Mouse (Mus musculus): ENCODE results near the gene Ctc1. TPM values are rescaled to one million over a fixed set of nuclear protein-coding genes. Genes with fewer than 3 reads are reported as not detected.
"Not testable (repeated sequence)": the region's sequence is repeated elsewhere in the genome, so short reads cannot be mapped to it uniquely, and the experiment has no call there.

Gene Ctc1
- polyA plus RNA-seq, 1 experiment, result 29.1 TPM

- Histone ChIP-seq H3K4me2 (ENCODE audit: low read depth) (no peak overlapping the region), H3ac (ENCODE audit: control insufficient read depth, insufficient read length) (no peak overlapping the region), H3K4me3 (no peak overlapping the region), H3K79me2 (ENCODE audit: control insufficient read depth, insufficient read depth) (no peaks in the 10 kb centered on the region), H3K36me3 (ENCODE audit: control insufficient read depth, insufficient read depth) (peaks cover 6% of the 10 kb centered on the region), H3K27me3 (ENCODE audit: control insufficient read depth, insufficient read depth, insufficient read length) (no peaks in the 10 kb centered on the region)
- TF ChIP-seq REST (IDR thresholded peaks at IDR 0.05; ENCODE audit: insufficient read depth, insufficient read length) (no peak), CEBPB (IDR thresholded peaks at IDR 0.05; ENCODE audit: insufficient read depth, poor library complexity, severe bottlenecking) (no peak), E2F4 (IDR thresholded peaks at IDR 0.05; ENCODE audit: insufficient read depth) (no peak), SRF (IDR thresholded peaks at IDR 0.05; ENCODE audit: control insufficient read depth, insufficient read length, low read depth) (no peak), USF1 (IDR thresholded peaks at IDR 0.05; ENCODE audit: low read depth) (no peak), MYOG (IDR thresholded peaks at IDR 0.05; ENCODE audit: control insufficient read depth in 1 of 3, insufficient read depth in 1 of 3, insufficient read length in 2 of 3, low read depth in 2 of 3) (no peak)
These were observed 27.4 kb upstream of the Ctc1 start for GRCm38 (mm10) chr11:68988341-68988740.

- H3K79me2 ChIP-seq (ENCODE audit: control insufficient read depth, insufficient read depth), result no peaks in the 10 kb centered on the region
- H3K36me3 ChIP-seq (ENCODE audit: control insufficient read depth, insufficient read depth), result peaks cover 32% of the 10 kb centered on the region
- H3ac ChIP-seq (ENCODE audit: control insufficient read depth, insufficient read length), result no peak overlapping the region
- H3K4me2 ChIP-seq (ENCODE audit: low read depth), result no peak overlapping the region
- no peaks in the 10 kb centered on the region for H3K27me3 ChIP-seq (ENCODE audit: control insufficient read depth, insufficient read depth, insufficient read length)
- TF ChIP-seq REST (IDR thresholded peaks at IDR 0.05; ENCODE audit: insufficient read depth, insufficient read length) (no peak), TCF3 (IDR thresholded peaks at IDR 0.05; ENCODE audit: insufficient read length, low read depth) (no peak), USF1 (IDR thresholded peaks at IDR 0.05; ENCODE audit: low read depth) (no peak), MYOG (IDR thresholded peaks at IDR 0.05; ENCODE audit: control insufficient read depth in 1 of 3, insufficient read depth in 1 of 3, insufficient read length in 2 of 3, low read depth in 2 of 3) (no peak), SRF (IDR thresholded peaks at IDR 0.05; ENCODE audit: control insufficient read depth, insufficient read length, low read depth) (no peak), E2F4 (IDR thresholded peaks at IDR 0.05; ENCODE audit: insufficient read depth) (no peak), MAX (IDR thresholded peaks at IDR 0.05; ENCODE audit: low read depth) (no peak), MYOD1 (IDR thresholded peaks at IDR 0.05; ENCODE audit: control insufficient read depth in 1 of 3, insufficient read length in 2 of 3, low read depth in 2 of 3) (no peak), POLR2A (IDR thresholded peaks at IDR 0.05; ENCODE audit: insufficient read length, low read depth) (no peak), TCF12 (IDR thresholded peaks at IDR 0.05; ENCODE audit: insufficient read depth, poor library complexity, severe bottlenecking) (no peak), POLR2AphosphoS2 (IDR thresholded peaks at IDR 0.05; ENCODE audit: insufficient read length, low read depth) (no peak), CEBPB (IDR thresholded peaks at IDR 0.05; ENCODE audit: insufficient read depth, poor library complexity, severe bottlenecking) (no peak)
- no peak overlapping the region for H3K4me3 ChIP-seq
These were observed 22.6 kb upstream of the Ctc1 start for GRCm38 (mm10) chr11:68993122-68993521.

GRCm38 (mm10) chr11:68994377-68994776 lies 21.3 kb upstream of the Ctc1 start:
- Histone ChIP-seq H3K27me3 (ENCODE audit: control insufficient read depth, insufficient read depth, insufficient read length) (no peaks in the 10 kb centered on the region), H3K79me2 (ENCODE audit: control insufficient read depth, insufficient read depth) (no peaks in the 10 kb centered on the region), H3ac (ENCODE audit: control insufficient read depth, insufficient read length) (no peak overlapping the region), H3K36me3 (ENCODE audit: control insufficient read depth, insufficient read depth) (peaks cover 39% of the 10 kb centered on the region), H3K4me2 (ENCODE audit: low read depth) (no peak overlapping the region), H3K4me3 (no peak overlapping the region)
- no peak for TF ChIP-seq MYOG (IDR thresholded peaks at IDR 0.05; ENCODE audit: control insufficient read depth in 1 of 3, insufficient read depth in 1 of 3, insufficient read length in 2 of 3, low read depth in 2 of 3)
- no peak for TF ChIP-seq USF1 (IDR thresholded peaks at IDR 0.05; ENCODE audit: low read depth)
- no peak for TF ChIP-seq MAX (IDR thresholded peaks at IDR 0.05; ENCODE audit: low read depth)

- TF ChIP-seq TCF12 (IDR thresholded peaks at IDR 0.05; ENCODE audit: insufficient read depth, poor library complexity, severe bottlenecking), result no peak
- no peak for TF ChIP-seq USF1 (IDR thresholded peaks at IDR 0.05; ENCODE audit: low read depth)
- no peak for TF ChIP-seq MYOD1 (IDR thresholded peaks at IDR 0.05; ENCODE audit: control insufficient read depth in 1 of 3, insufficient read length in 2 of 3, low read depth in 2 of 3)
- no peak for TF ChIP-seq MYOG (IDR thresholded peaks at IDR 0.05; ENCODE audit: control insufficient read depth in 1 of 3, insufficient read depth in 1 of 3, insufficient read length in 2 of 3, low read depth in 2 of 3)
- TF ChIP-seq REST (IDR thresholded peaks at IDR 0.05; ENCODE audit: insufficient read depth, insufficient read length), result no peak
- TF ChIP-seq POLR2AphosphoS2 (IDR thresholded peaks at IDR 0.05; ENCODE audit: insufficient read length, low read depth), result no peak
- TF ChIP-seq E2F4 (IDR thresholded peaks at IDR 0.05; ENCODE audit: insufficient read depth), result no peak
- TF ChIP-seq MAX (IDR thresholded peaks at IDR 0.05; ENCODE audit: low read depth), result no peak
- no peak for TF ChIP-seq SRF (IDR thresholded peaks at IDR 0.05; ENCODE audit: control insufficient read depth, insufficient read length, low read depth)
- no peak for TF ChIP-seq POLR2A (IDR thresholded peaks at IDR 0.05; ENCODE audit: insufficient read length, low read depth)
These were observed 18.6 kb upstream of the Ctc1 start for GRCm38 (mm10) chr11:68997080-68997479.

GRCm38 (mm10) chr11:69002782-69003181 lies 12.9 kb upstream of the Ctc1 start:
- H3K27me3 ChIP-seq (ENCODE audit: control insufficient read depth, insufficient read depth, insufficient read length); H3K4me3 ChIP-seq; H3K4me2 ChIP-seq (ENCODE audit: low read depth); H3ac ChIP-seq (ENCODE audit: control insufficient read depth, insufficient read length): not testable (repeated sequence)
- peaks cover 22% of the 10 kb centered on the region for H3K79me2 ChIP-seq (ENCODE audit: control insufficient read depth, insufficient read depth)
- H3K36me3 ChIP-seq (ENCODE audit: control insufficient read depth, insufficient read depth), result peaks cover 19% of the 10 kb centered on the region

More at GRCm38 (mm10) chr11:68997080-68997479, 18.6 kb upstream of the Ctc1 start:
- no peak overlapping the region for H3K4me2 ChIP-seq (ENCODE audit: low read depth)
- H3K27me3 ChIP-seq (ENCODE audit: control insufficient read depth, insufficient read depth, insufficient read length), result no peaks in the 10 kb centered on the region
- no peak overlapping the region for H3K4me3 ChIP-seq
- H3K36me3 ChIP-seq (ENCODE audit: control insufficient read depth, insufficient read depth), result peaks cover 43% of the 10 kb centered on the region
- no peak overlapping the region for H3ac ChIP-seq (ENCODE audit: control insufficient read depth, insufficient read length)
- no peaks in the 10 kb centered on the region for H3K79me2 ChIP-seq (ENCODE audit: control insufficient read depth, insufficient read depth)

Data from myocyte (in vitro differentiated cells).